Mouse (Mus musculus) lung, postnatal 14 days (tissue): ENCODE data around the gene Nup62cl.
A peak's percentile ranks its signal among the peaks of the same experiment; 100 is the strongest.

Experiments
- DNase-seq: peaks from one replicate; pipeline ENCODE4 v3.0.0; 2021

The Nup62cl gene

GRCm38 (mm10) chrX:140062135-140062975, at the start of gene Nup62cl, which contains the start of gene Pih1h3b:
Gene Nup62cl (minus strand): TSS chrX:140062712.
Gene Pih1h3b (plus strand): TSS chrX:140062879.
- peak; percentile 39 for DNase-seq

- DNase-seq, result no peak
Observed at GRCm38 (mm10) chrX:140094066-140094465, 31.6 kb upstream of the Nup62cl start.

GRCm38 (mm10) chrX:140082535-140082934, 20.0 kb upstream of the Nup62cl start:
- DNase-seq, result no peak

GRCm38 (mm10) chrX:140060886-140061874, 1.3 kb downstream of the Nup62cl start:
- no peak for DNase-seq

GRCm38 (mm10) chrX:139998691-139999065, 63.8 kb downstream of the Nup62cl start:
- DNase-seq, result no peak

GRCm38 (mm10) chrX:139997740-139998690, 64.5 kb downstream of the Nup62cl start, which contains the start of gene Rbm41:
Gene Rbm41 (minus strand): TSS chrX:139998595.
- DNase-seq, result peak; percentile 26

GRCm38 (mm10) chrX:139982115-139982514, 80.4 kb downstream of the Nup62cl start:
- no peak for DNase-seq
